Mouse (Mus musculus) frontal cortex, postnatal 36 days (tissue): ENCODE measurements around the gene Lrba.

Source experiments
- DNase-seq, 2 experiments: peaks; one replicate each; pipeline ENCODE4 v3.0.0; 2022; ENCODE audit warnings: low spot score in 2 of 2

Lrba gene

GRCm38 (mm10) chr3:86224564-86225421 lies at the start of gene Lrba:
TSS of gene Lrba (plus strand) at chr3:86224680.
- DNase-seq, result peak; percentile 54 to 65

- no peak for DNase-seq
Measured at GRCm38 (mm10) chr3:86179714-86180113, 44.8 kb upstream of the Lrba start.

- DNase-seq, result no peak
Measured at GRCm38 (mm10) chr3:86181107-86181506, 43.4 kb upstream of the Lrba start.

- DNase-seq, result no peak
Measured at GRCm38 (mm10) chr3:86184546-86184945, 39.9 kb upstream of the Lrba start.

GRCm38 (mm10) chr3:86187736-86188389 lies 36.6 kb upstream of the Lrba start:
- DNase-seq, result no peak

- DNase-seq, result peak; percentile 20 to 21
Measured at GRCm38 (mm10) chr3:86195981-86196380, 28.5 kb upstream of the Lrba start.

GRCm38 (mm10) chr3:86196471-86196870 lies 28.0 kb upstream of the Lrba start:
- no peak for DNase-seq

GRCm38 (mm10) chr3:86201645-86202175 lies 22.8 kb upstream of the Lrba start:
- DNase-seq, result no peak

GRCm38 (mm10) chr3:86202449-86202848 lies 22.0 kb upstream of the Lrba start:
- DNase-seq, result no peak

- no peak for DNase-seq
Measured at GRCm38 (mm10) chr3:86204608-86205358, 19.7 kb upstream of the Lrba start.

- DNase-seq, result no peak
Measured at GRCm38 (mm10) chr3:86206556-86206955, 17.9 kb upstream of the Lrba start.

- DNase-seq, result no peak
Measured at GRCm38 (mm10) chr3:86210267-86210939, 14.1 kb upstream of the Lrba start.

GRCm38 (mm10) chr3:86210959-86211358 lies 13.5 kb upstream of the Lrba start:
- DNase-seq, result no peak

- DNase-seq, result no peak
Measured at GRCm38 (mm10) chr3:86214248-86214647, 10.2 kb upstream of the Lrba start.

- peak; percentile 81 to 84 for DNase-seq
Measured at GRCm38 (mm10) chr3:86223634-86224313, 706 bp upstream of the Lrba start.

- DNase-seq, result no peak
Measured at GRCm38 (mm10) chr3:86224314-86224563, 241 bp upstream of the Lrba start.

- DNase-seq, result no peak
Measured at GRCm38 (mm10) chr3:86231532-86232086, 7.1 kb downstream of the Lrba start.

GRCm38 (mm10) chr3:86247193-86247592 lies 22.7 kb downstream of the Lrba start:
- no peak for DNase-seq

- DNase-seq, result no peak
Measured at GRCm38 (mm10) chr3:86251212-86251611, 26.7 kb downstream of the Lrba start.

GRCm38 (mm10) chr3:86252588-86252987 lies 28.1 kb downstream of the Lrba start:
- DNase-seq, result no peak

- DNase-seq, result no peak
Measured at GRCm38 (mm10) chr3:86253071-86253470, 28.6 kb downstream of the Lrba start.
